Mouse (Mus musculus) ovary, postnatal 10 days (tissue): ENCODE results near the gene Ttc27.

Experiments
- DNase-seq: peaks from one replicate; pipeline ENCODE4 v3.0.0; 2022; ENCODE audit warnings: low spot score

Ttc27 gene

DNA sequence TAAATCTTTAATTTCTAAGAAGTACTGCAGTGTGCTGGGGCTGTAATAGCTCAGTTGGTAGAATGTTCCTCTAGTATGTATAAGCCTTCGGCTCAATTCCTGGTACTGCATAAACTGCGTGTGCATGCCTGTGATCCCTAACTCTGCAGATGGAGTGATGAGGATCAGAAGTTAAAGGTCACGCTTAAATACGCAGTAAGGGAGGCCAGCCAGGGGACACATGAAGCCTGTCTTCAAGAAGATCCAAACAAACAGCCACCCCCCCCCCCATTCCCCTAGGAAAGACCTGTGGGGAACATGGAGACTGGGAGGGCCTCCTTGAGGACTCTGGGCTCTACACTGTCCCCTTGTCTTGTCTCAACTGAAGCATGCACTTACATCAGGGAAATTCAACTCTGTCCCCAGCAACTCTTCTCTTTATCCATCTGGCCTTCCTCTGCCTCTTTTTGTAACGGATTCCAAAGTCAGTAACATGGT is 36.1 kb downstream of the Ttc27 start:
- DNase-seq: no peak

DNA sequence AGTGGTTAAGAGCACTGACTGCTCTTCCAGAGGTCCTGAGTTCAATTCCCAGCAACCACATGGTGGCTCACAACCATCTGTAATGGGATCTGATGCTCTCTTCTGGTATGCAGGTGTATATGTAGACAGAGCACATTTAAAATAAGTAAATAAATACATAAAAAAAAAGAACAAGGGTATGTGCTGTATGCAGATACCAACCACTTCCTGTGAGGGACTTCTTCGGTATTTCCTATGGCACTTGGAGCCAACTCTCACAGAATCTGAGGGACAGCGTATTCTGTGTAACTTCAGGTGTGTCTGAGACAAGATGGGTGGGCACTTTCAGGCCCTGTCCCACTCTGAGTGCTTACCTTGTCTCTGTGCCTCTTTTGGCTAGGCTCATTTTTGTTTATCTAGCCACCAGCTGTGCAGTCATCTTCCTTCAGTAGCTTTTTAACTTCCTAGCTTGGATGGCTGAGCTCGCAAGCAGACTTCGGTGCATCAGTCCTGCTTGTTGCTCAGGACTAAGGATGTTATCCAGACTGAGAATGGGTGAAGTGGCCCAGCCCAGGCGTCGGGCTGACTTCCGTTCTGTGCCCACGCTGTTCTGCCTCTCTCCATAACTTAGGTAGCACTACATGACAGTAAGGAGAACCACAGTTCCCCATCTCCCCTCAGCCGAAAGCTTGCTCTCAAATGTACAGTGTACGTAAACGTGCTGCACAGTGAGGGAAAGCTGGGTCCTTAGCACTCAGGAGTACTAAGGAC is 37.0 kb downstream of the Ttc27 start:
- no peak for DNase-seq

DNA sequence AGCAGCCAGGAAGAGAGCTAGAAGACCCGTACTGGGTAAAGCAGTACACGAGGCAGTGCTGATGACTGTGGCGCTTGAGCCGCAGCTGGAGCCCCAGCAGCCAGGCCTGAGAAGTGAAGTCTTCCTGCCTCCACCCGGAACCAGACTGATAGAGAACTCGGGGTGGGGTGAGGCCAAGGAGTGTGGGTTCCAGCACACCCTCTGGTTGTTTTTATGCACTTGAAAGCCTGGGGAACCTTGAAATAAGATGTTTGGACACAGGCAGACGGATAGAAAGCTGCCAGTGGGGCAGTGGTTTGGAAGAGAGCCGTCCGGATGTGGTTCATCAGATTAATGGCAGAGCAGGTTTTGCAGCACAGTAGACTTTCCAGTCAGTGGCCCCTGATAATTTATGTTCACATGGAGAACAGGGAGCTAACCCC is 51.9 kb downstream of the Ttc27 start:
- no peak for DNase-seq

DNA sequence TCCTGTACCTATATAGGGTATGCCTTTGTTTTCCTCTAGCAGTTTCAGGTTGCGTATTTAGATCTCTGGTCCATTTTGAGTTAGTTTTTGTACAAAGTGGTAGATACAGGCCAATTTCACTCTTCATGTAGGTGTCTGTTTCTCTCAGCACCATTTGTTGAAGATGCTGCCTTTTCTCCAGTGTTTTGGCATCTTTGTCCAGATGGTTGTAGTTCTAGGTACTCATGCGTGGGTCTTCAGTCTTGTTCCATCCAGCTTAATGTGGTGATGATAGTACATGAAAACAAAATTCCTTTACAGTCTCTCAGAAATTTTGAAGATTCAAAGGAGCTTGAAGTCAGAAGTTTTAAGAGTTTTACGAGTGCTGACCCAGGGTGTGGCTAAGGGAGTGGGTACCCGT is 54.8 kb downstream of the Ttc27 start:
- no peak for DNase-seq

DNA sequence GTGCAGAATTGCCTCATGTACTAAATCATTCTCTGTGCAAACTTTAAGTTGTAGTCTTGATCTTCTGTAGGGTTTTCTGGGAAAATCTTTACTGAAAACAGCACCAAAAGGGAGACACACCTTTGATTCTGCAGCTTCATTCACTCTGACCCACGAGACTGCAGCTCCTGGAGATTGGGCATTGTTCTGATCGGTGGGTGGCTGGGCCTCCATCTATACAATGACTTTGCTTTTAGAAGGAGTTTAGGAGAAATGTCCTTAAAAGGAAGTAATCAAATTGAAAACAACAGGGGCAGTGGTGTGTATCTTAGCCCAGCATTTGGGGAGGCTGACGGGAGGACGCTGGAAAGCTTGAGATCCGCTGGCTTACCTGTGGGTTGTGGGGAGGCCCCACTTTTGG is 56.0 kb downstream of the Ttc27 start:
- no peak for DNase-seq

DNA sequence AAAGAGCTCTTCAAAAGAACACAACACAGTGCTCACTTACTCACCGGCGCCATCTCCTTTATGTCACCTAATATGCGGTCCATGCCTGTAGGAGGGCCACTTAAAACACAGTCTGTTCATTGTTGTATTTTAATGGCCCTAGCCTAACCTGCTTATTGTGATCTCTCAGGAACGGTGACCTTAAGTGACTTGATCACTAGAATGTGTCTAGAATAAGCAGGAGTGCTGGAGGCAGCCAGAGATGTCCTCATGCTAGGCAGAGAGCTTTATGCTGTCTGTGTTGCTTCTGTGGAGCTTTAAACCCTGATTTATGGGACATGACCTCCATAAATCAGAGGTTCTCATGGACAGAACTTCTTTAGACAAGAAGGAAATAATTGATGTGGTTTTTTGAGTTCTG is 62.6 kb downstream of the Ttc27 start:
- DNase-seq: no peak

DNA sequence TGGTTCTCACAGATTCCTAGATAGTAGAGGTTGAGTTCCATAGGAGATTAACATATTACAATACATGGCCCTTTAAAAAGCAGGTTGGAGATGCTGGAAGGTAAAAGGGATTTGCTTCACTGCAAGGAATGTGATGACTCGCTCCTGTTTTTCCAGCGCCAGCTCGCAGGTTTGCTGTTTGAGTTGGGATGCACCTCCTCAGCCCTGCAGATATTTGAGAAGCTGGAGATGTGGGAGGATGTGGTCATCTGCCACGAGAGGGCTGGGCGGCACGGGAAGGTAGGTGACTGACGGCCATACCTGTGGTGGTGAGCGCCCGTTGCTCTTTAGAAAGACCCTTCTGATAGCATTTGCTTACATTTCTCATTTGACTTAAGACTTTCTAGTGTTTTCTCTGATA is 63.1 kb downstream of the Ttc27 start:
- no peak for DNase-seq

DNA sequence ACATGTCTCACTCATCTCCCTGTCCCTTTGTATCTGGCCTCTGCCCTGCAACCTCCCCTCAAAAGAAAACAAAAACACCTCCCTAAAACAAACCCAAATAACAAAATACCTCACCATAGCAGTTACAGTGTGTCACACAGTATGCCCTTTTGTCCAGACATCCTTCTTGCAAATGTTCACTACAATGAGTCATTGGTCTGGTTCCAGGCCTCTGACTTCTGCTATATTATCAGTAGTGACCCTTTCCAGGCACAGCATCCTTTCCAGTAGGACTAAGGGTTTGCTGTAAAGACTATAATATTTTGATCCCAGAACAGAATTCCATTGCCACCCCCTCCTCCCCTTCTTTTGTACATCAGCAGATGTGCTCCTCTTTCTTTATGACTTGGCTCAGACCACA is 64.4 kb downstream of the Ttc27 start:
- no peak for DNase-seq

DNA sequence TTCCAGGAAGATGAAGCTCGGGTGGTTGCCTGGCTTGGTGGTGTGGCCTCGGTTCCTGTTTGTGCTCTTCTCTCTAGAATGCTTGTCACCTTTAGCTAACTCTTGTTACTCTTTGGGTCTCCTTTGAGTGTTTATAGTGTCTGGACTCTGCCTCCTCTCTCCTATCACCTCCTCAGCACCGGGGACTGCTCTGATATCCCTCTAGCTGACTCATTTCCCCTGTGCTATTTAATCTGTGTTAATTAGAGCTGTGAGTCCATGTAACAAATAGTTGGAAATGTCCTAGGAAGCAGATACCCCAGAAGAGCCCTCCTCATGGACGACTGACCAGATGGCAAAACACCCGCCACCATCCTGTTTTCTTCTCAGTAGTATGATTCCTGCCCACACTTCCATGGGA is 68.1 kb downstream of the Ttc27 start:
- no peak for DNase-seq

DNA sequence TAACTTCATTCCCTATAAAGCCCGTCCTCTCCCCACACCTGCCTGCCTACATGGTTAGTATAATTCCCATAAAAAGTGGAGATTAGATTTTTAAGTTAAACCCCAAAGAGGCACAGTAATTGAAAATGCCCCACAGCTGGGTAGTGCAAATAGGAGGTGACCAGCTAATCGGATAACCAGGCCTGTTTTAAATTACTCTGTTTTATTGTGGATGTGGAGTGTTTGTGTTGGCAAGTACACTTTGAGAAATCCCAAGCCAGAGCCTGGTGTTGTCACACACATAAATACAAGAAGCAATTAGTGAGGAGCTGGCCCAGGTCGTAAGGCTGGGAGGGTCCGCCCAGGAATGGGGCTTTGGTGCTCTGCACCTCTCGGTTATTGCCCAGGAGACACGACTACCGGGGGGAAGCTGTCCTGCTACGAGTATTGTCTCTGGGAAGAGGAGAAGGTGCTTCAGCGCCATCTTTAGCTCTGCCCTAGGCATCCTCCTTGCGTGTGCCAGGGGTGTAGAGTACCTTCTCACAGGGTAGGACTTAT is 68.7 kb downstream of the Ttc27 start:
- DNase-seq: no peak

DNA sequence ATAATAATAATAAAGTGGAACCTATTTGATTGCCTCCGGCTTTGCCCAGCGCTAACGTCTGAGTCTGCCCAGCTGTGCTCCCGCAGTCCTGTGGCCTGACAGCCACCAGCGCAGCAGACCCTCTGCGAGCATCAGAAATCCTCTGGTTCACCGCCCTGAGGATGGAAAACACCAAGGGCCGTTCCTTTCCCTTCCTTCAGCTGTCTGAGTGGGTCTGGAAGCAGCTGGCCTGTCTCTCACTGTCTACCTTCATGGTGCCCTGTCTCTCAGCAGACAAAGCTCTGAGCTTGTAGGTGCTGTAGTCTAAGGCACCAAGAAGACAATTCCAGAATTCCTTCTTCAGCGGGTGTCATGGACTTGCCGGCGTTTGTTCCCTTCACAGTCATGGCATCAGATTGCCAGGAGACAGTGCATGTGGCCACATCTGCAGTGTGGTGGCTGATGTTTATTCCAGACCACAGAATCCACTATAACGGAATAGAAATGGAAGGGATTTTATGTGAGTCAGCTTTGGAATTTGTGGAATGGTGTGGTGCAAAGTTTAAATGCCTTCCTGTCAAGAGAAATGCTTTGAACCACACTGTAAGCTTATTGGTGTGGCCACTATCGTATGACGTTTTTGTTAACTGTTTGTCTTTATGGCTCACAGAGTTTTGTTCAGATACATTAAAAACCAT is 78.6 kb downstream of the Ttc27 start:
- no peak for DNase-seq

DNA sequence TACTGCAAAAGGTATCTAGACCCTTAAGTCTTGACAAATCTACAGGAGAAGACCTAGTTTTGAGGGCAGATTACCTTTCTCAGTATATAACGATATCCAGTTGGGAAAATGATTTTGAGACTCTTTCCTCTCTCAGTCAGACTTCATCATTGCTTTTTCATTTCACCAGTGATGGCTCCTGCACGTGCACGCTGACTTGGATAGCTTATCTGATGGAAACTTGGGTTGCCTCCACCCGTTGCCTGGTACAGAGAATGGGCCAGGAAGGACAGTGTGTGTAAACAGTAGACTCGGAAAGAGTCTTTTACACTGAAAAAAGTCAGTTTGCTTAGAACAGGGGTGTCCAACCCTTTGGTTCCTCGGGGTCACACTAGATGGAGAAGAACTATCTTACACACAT is 82.3 kb downstream of the Ttc27 start:
- no peak for DNase-seq

DNA sequence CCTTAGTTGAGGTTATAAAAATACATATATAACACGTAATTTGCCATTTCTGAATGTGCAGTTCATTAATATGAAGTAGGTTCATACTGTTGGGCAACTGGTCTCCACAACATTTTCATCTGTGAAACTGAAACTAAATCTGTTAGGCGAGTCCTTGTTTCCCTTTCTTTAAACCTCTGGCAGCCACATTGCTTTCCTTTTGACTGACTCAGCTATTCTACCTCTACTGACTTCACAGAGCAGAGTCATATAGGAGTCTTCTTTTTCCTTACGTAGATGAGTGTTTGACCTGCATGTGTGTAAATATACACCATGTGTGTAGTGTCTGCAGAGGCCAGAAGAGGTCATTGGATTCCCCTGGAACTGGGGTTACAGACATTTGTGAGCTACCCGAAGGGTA is 85.2 kb downstream of the Ttc27 start:
- no peak for DNase-seq

DNA sequence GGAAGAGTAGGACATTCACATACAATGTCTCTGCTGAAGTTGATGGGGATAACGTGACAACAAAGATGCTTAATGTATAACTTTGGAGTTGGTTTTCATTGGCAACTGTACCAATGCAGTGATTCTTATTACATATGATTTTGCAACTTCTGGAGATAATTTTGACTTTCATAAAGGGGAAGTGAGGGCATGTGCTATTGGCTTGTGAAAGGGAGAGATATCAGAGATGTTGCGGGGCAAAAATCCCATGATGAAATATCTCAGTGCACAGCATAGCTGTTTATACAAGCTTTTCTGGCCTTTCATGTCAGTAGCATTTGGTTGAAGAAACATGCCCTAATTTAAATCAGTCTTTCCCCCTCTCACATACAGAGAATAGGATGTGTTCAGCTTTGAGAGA is 86.3 kb downstream of the Ttc27 start:
- DNase-seq: no peak

DNA sequence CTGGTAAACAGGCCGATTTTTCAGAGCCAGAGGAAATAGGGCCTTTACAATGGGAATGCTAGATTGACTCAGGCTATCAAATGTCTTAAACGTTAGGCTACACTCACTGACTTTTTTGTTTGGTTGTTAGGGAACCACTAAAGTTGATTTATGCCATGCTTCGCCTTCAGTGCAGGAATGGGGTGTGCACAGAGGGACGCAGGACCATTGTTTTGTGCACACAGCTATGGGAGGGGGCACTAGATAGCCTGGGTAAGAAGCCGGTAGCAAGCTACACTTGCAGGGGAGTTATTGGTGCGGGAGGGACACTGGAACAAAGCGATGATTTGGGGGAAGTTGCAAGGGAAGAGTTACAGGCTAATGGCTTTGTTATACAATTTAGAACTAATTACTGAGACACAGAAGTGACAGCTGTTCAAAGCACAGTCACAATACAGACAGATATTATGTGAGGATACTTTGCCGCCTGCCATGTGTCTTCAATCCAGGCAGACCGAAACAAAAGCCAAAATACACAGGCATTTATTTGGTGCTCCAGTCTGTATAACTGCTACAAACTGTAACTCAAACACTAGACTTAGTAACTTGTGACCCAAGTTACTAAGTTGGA is 86.9 kb downstream of the Ttc27 start:
- no peak for DNase-seq

DNA sequence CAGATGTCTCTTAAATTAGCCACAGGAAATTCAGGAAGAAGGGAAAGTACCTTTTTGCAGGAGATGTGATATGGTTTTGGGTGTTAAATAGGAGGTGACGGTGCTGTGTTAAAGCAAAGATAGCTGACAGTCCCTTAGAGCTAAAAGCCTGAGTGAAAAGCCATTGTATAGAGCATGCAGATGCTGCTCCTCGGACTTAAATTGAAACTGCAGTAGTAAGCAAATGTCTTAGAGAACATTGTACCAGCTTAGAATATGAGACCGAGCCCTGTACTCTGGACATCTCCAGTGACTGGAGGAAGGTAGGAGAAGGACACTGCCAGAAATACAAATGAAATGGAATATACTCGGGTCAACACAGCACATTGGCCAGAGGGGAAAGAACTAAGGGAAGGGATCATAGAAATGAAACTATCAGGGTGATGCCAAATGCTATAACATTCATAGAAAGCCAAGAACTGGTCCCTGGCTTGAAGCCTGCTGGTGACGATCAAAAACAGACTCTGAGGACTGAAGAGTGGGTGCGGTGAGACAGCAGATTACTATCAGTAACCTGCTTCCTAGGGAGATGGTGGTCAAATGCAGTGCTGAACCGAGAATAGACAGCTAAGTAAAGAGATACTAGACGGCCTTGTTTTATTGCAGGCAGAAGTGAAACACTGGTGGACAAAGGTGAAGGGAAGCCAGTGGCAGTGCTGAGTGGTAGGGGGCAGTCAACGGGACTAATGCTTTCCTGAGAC is 90.1 kb downstream of the Ttc27 start:
- DNase-seq: no peak

DNA sequence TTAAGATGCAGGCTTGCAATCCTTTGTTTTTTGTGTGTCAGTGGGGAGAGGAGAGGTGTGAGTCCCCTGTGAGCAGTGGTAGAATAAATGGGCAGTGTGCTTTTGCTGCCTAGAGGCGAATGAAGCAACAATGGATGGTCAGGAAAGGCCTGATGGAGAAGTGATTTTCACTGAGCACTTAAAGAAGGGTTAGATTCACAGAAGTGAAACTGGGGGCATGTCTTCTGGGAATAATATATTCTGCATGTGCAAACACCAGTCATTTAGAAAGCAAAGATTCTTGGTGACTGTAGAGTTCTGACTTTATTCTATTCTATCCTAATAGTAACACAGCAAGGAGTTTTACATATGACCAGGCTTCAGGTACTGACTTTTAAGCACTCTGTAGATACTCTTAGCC is 90.8 kb downstream of the Ttc27 start:
- no peak for DNase-seq

DNA sequence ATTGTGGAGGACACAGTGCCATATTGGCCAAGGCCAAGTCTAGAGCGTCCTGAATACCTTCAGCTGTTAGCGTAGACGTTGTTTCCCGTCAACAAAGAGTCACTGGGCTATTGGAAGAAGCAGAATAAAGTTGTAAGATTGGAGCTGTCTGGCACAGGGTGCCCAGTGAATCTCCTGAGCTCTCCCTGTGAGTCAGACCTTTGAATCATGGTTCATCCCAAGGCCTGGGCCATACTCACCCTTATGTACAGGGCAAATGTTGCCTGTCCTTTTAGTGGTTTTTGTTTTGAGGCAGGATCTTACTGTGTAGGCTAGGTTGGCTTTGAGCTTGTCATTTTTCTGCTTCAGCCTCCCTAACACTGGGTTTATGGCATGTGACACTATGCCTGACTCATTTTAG is 91.4 kb downstream of the Ttc27 start:
- DNase-seq: no peak

DNA sequence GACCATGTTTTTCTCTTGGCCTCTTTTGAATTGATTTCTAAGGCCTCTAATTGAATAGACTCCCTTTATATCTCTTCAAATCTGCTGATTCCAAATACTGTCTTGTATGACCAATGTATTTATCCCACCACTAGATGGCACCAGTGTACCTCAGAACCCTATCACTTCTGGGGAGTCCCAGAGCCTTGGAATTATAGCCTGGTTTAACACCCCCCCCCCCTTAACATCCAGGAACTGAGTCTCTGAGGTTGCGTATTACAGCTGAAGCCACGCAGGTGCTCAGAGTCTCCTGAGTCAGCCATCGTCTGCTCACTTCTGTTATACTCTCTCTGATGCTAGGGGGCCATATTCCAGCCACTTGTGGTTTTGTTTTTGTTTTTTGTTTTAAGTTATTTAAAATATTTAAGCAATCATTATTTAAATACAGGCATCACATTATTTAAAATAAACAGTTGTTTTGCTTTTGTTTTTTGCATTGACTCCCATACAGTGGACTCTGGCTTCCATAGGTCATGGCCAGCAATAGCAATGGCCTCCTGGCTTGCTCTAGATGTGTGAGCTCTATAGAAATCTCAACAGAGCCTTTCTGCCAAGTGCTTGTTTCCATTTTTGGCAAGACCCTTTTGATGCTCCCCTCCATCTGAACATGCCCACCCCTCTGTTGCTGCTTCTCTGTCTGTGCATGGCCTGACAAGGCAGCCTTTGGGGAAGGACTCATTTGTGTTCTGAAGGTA is 93.5 kb downstream of the Ttc27 start:
- DNase-seq: no peak

DNA sequence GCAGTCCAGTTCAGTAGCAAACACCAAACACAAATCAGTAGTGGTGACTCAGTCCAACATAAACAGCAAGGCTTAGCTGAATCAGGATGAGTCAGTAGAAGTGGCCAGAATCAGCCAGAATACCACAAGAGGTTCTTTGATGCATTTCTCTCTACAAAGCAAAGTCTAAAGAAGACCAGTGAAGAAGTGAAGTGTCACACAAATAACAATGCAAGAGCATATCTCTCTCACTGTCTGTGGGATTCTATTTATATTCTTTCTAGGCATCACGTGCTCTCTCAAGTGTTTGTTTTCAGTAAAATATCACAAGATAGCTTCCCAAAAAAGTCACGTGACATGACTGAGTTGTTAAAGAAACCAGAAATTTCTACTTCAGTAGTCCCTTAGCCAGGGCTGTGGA is 102.2 kb downstream of the Ttc27 start:
- DNase-seq: no peak

DNA sequence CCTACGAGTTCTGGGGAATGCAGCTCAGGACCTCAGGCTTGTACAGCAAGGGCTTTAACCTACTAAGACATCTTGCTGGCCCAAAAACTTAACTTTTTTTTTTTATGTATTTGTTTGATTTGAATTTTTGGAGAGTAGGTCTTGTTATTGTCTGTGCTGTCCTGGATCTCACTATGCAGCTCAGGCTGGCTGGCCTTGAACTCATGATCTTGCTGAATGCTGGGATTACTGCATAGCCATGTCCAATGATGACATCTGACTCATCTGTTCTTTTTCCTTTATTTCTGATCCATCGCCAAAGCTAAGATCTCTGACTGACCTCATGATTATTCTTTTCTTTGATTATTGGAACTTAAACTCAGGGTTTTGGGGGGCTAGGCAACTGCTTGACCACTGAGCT is 113.3 kb downstream of the Ttc27 start:
- DNase-seq: no peak

DNA sequence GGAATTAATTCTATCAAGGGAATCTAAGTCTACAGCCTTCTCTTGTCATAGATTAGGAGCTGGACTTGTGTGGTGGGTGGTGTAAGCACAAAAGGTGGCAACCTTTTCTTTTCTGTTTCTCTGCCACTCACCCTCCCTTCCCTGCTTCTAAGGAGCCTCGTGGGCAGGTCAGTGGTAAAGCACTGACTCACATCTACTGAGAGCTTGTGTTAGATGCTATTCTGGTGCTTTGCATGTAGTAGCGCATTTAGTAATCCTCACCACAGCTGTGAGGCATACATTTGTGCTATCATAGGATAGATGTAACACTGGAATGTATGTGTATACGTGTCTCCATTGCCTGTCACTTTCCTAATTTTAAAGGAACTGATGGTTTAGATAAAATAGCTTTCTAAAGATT is 124.2 kb downstream of the Ttc27 start:
- DNase-seq: no peak
